Mouse (Mus musculus): ENCODE data around the gene Nepn.

- peak; percentile 41 for TF ChIP-seq CTCF (IDR thresholded peaks at IDR 0.05; ENCODE audit: low read depth)
- no peak for TF ChIP-seq EP300 (optimal IDR thresholded peaks at IDR 0.05)
Measured at GRCm38 (mm10) chr10:52353184-52353583, 35.6 kb upstream of the Nepn start.
